In the genomic region with DNA sequence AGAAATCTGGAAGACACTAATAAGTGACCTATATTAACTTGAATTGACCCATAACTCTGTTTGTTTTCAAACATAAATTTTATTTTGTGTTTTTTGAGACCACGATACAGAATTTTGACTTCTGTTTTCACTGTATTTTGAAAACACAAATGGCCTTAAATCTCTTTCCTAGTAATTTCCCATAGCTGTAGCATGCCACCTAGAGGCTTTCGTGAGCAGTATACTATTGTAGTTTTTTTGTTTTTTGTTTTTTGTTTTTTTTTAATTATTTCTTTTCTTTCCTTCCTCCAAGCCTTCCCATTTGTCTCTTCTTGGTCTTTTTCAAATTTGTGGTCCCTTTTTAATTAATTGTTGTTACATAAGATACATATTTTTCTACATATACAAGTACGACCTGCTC, we compare ENCODE assay signal across 23 mouse cellular contexts. TPM values are rescaled to one million over a fixed set of nuclear protein-coding genes. Genes with fewer than 3 reads are reported as not detected.
"Had no signal": no experiment of that assay in that cellular context is flagged by ENCODE, and none has a peak within 500 bp of the region (broad histone marks: within the 10 kb centered on the region; RNA-seq: fewer than 3 reads in every experiment).

No protein-coding gene starts in this region.

- H3K4me1 ChIP-seq: limb, embryonic 15.5 days; liver, embryonic 12.5 days; midbrain, embryonic 10.5 days; neural tube, embryonic 13.5 days; stomach, embryonic 15.5 days had no signal

- DNase-seq: kidney, adult 2 months; kidney, postnatal 36 days; lung, embryonic 14.5 days; lung, postnatal 10 days; lung, postnatal 4 days; midbrain, embryonic 14.5 days; right cerebral cortex, postnatal 14 days; thymus, postnatal 36 days had no signal

- ATAC-seq: liver, embryonic 12.5 days had no signal

- H3K9ac ChIP-seq: limb, embryonic 15.5 days; liver, embryonic 12.5 days; lung, embryonic 14.5 days; neural tube, embryonic 13.5 days; stomach, embryonic 15.5 days had no signal

- H3K4me3 ChIP-seq: limb, embryonic 15.5 days; liver, embryonic 12.5 days; midbrain, embryonic 10.5 days; neural tube, embryonic 13.5 days; stomach, embryonic 15.5 days had no signal

- H3K36me3 ChIP-seq: limb, embryonic 15.5 days; liver, embryonic 12.5 days; midbrain, embryonic 10.5 days; neural tube, embryonic 13.5 days; stomach, embryonic 15.5 days had no signal

- H3K9me3 ChIP-seq: limb, embryonic 15.5 days; liver, embryonic 12.5 days; midbrain, embryonic 10.5 days; neural tube, embryonic 13.5 days; stomach, embryonic 15.5 days had no signal

- H3K27me3 ChIP-seq: limb, embryonic 15.5 days; liver, embryonic 12.5 days; neural tube, embryonic 13.5 days; stomach, embryonic 15.5 days had no signal

- H3K4me2 ChIP-seq: limb, embryonic 15.5 days; liver, embryonic 12.5 days; lung, embryonic 14.5 days; neural tube, embryonic 13.5 days; stomach, embryonic 15.5 days had no signal

- H3K27ac ChIP-seq: limb, embryonic 15.5 days; liver, embryonic 12.5 days; midbrain, embryonic 10.5 days; neural tube, embryonic 13.5 days; stomach, embryonic 15.5 days had no signal

RNA-seq across cellular contexts. Expression of a gene that starts 28.8 kb away (rescaled TPM):
- total RNA-seq: layer of hippocampus, adult 18-20 months; layer of hippocampus, postnatal 10 days; left cerebral cortex, adult 18-20 months; left cerebral cortex, postnatal 25 days; megakaryocyte, adult 5-6 weeks had no signal
- polyA plus RNA-seq: kidney, adult 2 months; kidney, embryonic 16.5 days; limb, embryonic 11.5 days; liver, embryonic 12.5 days; liver, embryonic 16.5 days; lung, embryonic 14.5 days; midbrain, embryonic 10.5 days; midbrain, embryonic 14.5 days; neural tube, embryonic 13.5 days; spleen, adult 2 months had no signal

RNA-seq across cellular contexts. Expression of a gene that starts 40.7 kb away (rescaled TPM):
- total RNA-seq: layer of hippocampus, adult 18-20 months; layer of hippocampus, postnatal 10 days; left cerebral cortex, adult 18-20 months; left cerebral cortex, postnatal 25 days; megakaryocyte, adult 5-6 weeks had no signal
- polyA plus RNA-seq: kidney, adult 2 months; kidney, embryonic 16.5 days; limb, embryonic 11.5 days; liver, embryonic 12.5 days; liver, embryonic 16.5 days; lung, embryonic 14.5 days; midbrain, embryonic 10.5 days; midbrain, embryonic 14.5 days; neural tube, embryonic 13.5 days; spleen, adult 2 months; thymus, postnatal 0 days had no signal
